Mouse (Mus musculus) left cerebral cortex, adult 9 months (tissue): ENCODE data around the gene Lypd4.
"Not testable (repeated sequence)": the region's sequence is repeated elsewhere in the genome, so short reads cannot be mapped to it uniquely, and the experiment has no call there.

Source experiments
- DNase-seq, 2 experiments: peaks; one replicate each; pipeline ENCODE4 v3.0.0; 2022; ENCODE audit warnings: low spot score in 2 of 2

Gene Lypd4

DNA sequence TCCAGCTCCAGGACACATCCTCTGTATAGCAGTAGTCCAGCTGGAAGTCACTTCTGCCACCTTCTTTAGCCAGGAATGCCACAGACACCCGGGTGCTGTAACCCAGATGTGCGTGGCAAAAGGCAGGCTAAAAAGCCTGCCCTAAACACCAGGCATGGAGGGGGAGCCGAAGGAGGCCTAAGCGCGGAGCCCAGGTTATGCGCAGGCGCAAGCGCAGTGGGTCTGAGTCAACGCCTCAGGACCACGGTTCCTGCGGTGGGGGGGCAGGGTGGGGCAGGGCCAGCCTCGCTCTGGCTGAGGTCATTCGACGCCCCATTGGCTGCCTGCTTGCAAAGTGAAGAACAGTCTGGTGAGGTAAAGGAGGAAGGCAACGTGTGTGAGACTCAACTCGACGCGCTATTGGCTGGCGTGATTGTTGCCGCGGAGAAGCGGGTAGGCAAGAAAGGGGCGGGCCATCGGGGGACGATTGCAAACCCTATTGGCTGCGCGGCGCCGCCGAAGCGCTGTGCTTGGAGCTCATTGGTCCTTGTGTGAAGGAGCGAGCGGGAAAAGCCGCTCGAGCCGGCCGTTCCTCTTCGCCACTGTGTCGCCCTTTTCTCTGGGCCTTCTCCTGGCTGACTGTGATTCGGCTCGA lies at the start of gene Lypd4, which contains the start of gene Dmrtc2:
Gene Lypd4, minus strand, starts transcription at position 410 of the 634 bp plus-strand sequence.
Gene Dmrtc2, plus strand, starts transcription at position 526 of the 634 bp plus-strand sequence.
- no peak for DNase-seq

DNA sequence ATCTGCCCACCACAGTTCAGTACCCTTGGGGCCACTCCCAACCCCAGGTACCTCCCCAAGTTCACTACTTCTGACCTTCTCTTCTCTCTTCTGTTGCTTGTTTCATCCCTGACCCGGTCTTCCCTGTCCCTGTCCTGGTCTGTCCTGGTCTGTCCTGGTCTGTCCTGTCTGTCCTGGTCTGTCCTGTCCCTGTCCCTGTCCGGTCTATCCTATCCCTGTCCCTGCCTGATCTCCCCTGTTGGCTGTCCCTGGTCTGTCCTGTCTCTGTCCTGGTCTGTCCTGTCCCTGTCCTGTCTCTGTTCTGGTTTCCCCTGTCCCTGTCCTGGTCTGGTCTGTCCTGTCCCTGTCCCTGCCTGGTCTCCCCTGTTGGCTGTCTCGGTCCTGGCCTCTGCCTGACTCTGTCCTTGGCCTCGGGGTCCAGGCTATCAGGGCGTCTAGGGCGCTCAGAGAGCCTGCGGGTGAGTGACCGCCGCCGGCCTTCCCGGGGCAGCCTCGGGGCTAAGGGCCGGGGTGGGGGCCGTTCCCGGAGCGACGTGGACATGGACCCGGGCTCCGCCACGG lies 49.1 kb upstream of the Lypd4 start:
- DNase-seq = no peak

DNA sequence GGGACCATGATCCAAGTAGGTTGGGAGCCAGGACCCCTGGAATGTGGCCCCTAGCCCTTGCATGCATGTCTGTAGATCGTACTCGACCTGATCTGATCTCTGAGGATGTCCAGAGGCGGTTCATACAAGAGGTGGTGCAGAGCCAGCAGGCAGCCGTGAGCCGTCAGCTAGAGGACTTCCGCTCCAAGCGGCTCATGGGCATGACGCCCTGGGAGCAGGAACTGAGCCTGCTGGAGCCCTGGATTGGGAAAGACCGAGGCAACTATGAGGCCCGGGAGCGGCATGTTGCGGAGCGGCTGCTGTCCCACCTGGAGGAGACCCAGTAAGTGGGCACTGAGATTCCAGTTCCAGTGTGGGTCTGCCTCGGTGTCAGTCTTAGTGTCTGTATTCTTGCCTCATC lies 42.7 kb upstream of the Lypd4 start:
- DNase-seq = no peak

DNA sequence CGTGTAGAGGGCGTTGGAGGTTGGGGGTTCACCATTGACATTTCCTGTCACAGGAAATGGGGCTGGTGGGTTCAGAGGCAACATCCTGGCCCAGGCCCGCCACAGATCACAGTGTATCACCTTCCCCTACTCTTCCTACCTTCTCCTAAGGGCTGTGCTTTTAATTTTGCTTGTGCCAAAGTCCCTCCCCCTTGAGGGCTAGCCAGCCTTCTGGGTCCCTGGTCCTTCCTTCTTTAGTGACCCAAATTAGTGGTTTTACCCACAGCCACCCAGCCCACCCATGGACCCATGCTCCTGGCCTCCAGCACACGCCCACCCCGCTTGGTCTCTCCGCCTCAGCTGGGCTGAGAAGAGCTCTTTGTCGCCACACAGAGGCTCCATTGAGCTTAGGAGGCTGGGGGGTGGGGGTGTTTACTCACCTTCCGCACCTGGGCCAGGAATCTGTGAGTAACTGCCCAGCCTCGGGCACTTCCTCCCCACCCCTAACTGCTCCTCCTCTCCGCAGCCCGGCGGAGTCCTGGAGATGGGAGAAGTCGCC lies 37.5 kb upstream of the Lypd4 start:
- DNase-seq = no peak

DNA sequence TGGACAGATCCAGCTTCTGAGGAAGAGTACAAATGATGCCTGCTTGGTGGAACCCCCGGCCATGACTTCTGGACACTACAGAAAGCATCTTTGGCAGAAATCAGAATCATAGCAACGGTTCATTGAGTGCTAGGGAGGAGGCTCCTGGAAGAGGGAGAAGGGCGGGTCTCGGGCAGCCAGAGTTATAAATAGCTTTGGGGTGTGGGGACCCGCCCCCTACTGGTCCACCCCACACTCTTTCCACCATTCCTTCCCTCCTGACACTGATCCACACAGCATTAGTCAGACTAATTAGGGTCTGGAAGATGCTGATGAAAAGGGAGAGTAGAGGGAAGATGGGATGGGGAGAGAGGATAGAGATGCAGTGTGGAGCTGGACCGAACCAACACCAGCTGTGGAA lies 36.8 kb upstream of the Lypd4 start:
- DNase-seq = no peak

DNA sequence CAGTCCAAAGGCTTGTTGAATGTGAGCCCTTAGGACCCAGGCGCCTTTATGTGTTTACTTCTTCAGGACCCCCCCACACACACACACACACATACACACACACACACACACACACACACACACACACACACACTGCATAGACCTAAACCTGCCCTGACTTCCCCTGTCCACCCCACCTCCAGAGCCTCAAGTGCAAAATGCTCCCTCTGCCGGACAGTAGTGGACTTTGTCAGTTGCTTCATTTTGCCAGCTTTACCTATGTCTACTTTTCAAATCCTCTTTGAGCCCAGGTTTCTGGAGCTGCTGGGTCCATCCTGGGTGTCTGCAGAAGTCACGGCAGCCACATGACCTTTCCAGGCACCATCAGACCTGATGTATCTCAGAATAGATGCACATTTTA lies 35.2 kb upstream of the Lypd4 start:
- peak in 1 of 2 experiments; percentile 49 for DNase-seq

DNA sequence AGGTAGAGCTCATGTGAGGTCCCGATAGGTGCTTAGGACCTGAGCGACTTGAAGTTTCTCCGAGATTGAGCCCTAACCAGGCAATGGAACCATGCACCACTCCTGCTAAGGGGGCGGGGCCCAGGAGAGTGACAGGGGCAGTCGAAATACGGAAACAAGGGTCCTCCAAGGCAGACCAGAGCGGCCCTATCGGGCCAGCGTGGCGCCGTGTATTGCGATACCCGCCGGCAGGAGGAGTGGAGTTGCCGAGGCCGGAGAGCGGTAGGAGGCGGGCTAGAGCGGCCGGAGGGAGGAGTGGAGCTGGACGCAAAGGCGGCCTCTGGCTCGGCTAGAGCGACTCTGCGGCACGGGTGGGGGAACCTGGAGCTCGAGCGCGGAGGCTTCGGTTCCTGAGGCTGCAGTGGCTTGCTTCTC lies 34.3 kb upstream of the Lypd4 start:
- peak; percentile 92 to 98 for DNase-seq

DNA sequence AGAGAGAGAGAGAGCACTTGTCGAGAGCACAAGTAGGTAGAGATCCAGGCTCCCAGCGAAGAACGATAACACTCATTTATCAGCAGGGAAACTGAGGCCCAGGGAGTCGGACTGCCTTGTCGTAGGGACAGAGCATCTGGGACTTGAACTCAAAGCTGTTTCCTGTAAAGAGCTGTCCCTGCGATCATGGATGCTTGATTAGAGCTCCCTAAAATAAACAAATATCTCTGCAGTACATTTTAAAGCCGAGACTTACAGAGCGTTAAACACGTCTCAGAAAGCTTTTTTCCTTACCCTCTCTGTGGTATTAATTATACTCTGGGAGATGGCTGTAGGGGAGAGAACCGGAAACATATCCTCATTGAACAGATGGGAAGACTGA lies 33.7 kb upstream of the Lypd4 start:
- DNase-seq = no peak

DNA sequence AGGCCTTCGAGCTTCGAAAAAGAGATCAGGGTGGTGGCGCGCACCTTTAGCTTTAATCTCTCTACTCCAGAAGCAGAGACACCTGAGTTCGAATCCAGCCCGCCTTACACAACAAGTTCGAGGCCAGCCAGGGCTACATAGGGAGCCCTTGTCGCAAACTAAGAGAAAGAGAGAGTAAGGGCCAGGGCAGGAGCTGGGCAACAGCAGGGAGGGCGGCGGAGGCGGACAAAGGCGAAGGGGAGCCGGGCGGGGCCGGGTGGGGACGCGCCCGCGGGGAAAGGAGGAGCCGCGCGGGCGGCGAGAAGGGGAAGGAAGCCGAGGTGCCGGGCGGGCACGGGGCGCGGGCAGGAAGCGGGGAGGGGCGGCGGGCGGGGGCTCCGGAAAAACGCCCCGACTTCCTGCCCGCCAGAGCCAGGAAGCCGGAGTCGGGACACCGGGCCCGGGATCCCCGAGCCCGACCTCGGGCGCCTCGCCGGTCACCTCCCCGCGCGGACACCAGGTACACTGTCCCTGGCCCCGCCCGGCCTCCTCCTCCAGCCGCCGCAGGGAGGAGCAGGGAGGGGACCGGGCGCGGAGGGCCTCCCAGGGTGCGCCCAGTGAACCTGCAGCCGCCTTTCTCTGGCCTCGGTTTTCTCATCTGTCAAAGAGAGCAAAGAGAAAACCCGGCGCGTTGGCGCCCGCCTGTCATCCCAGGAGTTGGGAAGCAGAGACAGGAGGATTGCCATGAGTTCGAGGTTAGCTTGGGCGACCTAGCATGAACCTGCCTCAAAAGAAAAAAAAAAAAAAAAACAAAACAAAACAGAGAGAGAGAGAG lies 33.1 kb upstream of the Lypd4 start, which contains the start of gene Arhgef1:
Gene Arhgef1, plus strand, starts transcription at position 283 of the 814 bp plus-strand sequence.
- peak in 1 of 2 experiments; percentile 34 for DNase-seq

DNA sequence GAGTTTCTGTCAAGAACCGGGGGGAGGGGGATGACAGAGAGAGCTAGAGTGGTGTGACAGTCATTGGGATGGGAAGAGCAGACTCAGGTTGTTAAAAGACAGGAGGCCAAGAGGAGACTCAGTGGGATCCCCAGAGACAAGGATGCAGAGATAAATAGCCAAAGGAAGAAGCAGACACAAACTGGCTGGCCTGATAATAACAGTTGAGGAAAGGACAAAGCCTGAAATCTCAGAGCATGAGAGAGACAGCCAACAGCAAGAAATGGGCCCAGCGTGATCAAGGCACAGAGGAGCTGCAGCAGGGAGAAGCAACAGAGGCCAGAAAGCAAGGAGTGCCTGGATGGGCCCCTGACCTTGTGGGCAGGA lies 32.5 kb upstream of the Lypd4 start:
- no peak for DNase-seq

DNA sequence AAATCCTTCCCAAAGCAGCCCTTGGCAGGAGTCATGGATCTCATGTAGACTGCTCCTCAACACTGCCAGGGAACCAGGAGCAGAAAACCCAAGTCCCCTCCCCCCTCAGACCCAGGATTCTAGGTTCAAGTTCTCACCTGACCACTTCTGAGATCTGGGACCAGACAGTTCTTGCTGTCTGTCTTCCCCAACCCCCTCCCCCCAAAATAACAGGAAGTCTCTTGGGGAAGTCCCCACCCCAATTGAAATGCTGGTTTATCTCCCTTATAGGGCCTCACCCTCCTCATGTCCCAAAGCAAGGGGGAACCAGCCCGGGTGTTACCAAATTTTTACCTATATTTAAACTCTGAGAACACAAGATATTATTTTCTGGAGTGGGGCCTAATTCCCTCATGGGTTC lies 32.1 kb upstream of the Lypd4 start:
- no peak for DNase-seq

DNA sequence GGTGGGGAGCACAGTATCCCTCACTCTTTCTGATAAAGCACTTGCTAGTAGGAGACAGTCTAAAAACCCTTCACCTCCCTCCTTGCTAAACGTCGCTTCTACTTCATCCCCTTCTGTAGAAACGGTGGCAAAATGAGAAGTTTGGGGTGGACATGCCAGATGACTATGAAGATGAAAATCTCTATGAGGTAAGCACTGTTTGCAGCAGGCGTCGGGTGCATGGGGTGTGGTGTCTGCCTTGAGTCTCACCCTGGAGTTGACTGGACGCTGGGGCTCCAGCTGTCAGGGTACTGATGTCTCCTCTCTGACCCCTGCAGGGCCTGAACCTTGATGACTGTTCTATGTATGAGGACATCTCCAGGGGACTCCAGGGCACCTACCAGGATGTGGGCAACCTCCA lies 31.4 kb upstream of the Lypd4 start:
- no peak for DNase-seq

DNA sequence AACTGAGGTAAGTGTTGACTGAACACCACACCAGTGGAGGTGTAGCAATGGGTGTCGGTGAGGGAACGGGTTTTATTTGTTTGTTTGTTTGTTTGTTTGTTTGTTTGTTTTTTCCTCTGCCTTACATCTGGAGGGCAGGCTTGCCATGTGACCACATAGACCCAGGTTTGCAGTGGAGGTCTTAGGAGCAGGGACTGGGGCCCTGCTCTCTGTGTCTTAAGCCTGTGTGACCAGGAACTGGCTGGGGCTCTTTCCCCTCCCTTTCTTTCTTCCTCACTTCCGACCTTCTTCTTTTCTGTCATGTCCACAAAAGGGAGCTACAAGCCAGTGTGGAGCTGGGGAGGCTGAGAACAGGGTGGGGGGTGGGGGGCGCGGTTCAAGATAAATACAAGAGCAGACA lies 28.2 kb upstream of the Lypd4 start:
- DNase-seq = no peak

DNA sequence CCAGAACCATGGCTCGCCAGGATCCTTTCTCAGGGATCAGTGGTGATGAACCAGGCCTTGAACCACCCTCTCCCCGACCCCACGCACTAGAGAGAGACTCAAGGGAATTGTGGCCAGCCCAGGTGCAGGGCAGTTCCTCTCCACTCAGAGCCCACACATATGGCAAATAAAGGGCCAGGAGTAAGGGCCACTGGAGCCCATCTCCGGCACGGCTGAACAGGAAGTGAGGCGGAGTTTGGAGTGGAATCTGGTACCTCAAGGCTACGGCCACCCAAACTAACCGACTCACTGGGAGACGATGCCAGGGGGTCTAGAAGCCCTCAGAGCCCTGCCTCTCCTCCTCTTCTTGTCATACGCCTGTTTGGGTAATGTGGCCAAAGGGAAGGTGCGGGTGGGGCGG lies 27.5 kb upstream of the Lypd4 start, which contains the start of gene Cd79a:
Gene Cd79a, plus strand, starts transcription at position 158 of the 400 bp plus-strand sequence.
- no peak for DNase-seq

DNA sequence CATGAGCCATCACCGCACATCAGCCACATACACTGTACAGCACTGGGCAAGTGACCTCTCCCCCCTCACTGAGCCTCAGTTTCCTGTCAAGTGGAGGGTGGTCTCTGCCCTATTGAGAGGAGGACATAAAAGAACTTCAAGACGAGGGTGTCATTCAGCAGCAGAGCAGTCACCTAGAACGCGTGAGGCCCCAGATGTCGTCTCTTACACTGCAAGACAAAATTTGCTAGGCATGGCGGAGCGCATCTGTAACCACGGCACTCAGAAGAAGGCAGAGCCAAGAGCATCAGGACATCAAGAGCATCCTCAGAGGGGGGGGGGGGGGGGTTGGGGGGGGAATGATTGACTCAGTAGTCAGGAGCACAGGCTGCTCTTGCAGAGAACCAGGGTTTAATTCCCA lies 26.5 kb upstream of the Lypd4 start:
- no peak for DNase-seq

DNA sequence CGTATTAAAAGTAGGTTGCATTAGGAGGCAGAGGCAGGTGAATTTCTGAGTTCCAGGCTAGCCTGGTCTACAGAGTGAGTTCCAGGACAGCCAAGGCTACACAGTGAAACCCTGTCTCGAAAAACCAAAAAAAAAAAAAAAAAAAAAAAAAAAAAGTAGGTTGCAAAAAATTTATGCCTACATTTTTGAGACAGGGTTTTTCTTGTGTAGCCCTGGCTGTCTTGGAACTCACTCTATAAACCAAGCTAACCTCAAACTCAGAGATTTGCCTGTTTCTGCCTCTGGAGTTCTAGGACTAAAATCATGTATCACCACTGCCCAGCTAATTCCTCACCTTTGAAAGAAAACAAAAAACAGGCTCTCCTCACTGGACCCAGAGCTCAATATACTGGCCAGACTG lies 26.0 kb upstream of the Lypd4 start:
- DNase-seq = not testable (repeated sequence)

DNA sequence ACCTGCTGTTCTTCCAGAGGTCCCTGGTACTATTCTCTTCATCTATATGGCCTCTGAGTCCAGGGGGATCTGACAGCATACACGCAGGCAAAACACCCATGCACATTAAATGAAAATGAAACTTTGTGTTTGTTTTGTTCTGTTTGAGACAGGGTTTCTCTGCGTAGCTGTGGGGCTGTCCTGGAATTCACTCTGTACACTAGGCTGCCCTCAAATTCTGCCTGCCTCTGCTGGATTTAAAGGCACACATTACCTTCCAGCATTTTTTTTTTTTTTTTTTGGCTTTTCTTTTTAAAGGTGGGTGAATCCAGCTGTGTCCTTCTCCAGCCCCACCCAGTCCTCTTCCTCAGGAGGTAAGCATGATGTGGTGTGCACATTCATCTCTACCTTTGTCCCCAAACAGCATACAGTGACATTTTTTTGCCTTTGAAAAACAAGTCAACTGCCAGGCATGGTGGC lies 22.4 kb upstream of the Lypd4 start:
- no peak for DNase-seq

DNA sequence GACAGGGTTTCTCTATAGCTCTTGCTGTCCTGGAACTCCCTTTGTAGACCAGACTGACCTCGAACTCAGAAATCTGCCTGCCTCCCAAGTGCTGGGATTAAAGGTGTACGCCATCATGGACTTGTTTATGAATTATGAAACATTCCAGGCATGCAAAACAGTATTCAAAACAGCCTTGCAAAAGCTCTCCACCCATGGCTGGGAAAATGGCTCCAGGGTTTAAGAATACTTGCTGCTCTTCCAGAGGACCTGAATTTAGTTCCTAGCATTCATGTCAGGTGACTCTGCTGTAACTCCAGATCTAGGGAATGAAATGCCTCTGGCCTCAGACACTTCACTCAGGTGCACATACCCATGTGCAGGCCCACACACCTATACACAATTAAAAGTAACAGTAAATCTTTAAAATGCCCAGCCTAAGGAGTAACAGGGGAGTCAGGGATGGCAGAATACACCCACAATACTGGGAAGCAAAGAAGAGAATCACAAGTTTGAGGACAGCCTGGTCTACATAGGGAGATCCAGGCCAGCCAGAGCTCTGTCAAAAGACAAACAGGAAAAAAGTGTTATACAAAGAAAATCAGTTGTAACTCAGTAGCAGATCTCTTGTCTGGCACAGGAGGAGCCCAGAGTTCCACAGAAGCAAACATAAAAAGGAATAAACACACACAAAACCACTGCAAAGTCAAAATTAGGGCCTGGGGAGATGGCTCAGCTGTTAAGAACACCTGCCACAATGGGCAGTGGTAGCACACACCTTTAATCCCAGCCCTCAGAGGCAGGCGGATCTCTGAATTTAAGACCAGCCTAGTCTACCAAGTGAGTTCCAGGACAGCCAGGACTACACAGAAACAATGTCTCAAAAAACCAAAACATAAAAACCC lies 21.7 kb upstream of the Lypd4 start:
- DNase-seq = no peak

DNA sequence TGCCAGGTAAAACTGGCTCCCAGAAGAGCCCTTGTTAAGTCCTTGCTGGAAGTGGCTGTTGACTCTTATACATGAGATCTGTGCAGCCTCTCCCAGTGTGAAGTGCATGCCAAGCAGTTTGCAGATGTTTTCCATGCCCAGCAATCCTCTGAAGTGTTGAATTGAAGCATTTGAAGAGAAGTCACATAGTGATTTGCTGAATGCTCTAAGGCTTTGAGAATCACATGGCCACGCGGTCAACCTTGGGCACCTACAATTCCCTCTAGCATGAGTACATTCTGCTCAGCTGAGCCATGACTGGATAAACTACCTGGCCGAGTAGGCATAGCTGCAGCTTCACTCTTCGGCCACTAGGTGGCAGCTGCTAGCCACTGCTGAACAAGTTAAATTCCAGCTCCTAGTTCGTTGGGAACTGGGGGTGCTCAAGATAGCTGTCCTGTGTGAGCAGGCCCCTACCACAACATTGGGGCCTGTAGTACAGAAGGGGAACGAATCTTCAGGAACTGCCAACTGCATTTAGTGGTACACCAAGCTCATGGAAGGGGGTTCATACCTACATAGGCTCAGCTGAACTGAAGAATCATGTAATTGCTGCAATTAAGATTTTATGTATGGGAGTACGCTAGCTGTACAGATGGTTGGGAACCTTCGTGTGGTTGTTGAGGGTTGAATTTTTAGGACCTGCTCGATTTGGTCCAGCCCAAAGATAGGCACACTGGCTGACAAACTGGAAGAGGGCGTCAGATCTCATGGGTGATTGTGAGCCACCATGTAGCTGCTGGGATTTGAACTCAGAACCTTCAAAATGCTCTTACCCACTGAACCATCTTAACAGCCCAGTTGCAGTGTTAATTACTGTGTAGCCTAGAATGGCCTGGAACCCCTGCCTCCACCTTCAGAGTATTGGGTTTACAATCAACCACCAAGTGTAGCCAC lies 20.8 kb upstream of the Lypd4 start:
- peak in 1 of 2 experiments; percentile 70 for DNase-seq
